Mouse (Mus musculus) urinary bladder, adult 18-20 months (tissue): ENCODE measurements around the gene Tmod4.

Experiments
- DNase-seq, 2 experiments: peaks; one replicate each; pipeline ENCODE4 v3.0.0; 2022; ENCODE audit warnings: low spot score in 2 of 2, mixed read lengths in 2 of 2

Tmod4 gene

GRCm38 (mm10) chr3:95173256-95173949 lies 49.1 kb downstream of the Tmod4 start:
- peak in 1 of 2 experiments; percentile 35 for DNase-seq

DNA sequence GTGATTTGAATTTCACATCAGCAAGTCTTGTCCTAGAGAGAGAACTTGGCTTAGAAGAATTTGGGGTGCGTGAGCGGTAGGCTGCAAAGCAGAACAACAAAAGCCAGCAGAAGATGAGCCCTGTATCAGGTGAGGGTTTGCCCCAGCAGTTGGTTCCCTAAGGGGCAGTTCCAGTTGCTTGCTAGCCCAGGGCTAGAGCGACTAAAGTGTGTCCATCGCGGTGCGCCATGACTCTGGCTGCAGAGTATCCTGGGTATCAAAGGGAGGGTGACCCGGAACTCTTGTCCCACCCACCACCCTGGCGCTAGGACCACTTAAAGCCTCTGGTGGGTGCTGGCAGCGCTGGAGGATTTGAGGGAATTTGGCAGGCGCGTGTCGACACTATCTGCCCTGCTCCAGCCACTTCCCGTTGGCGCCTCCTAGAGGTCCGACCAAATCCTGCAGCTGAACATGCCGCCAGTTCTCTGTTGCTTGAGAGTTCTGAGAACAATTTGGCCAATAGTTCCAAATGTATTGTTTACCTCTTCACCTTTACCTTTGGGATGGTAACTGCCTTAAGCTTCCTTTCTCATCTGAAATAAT lies 49.8 kb downstream of the Tmod4 start:
- DNase-seq: peak; percentile 72 to 87

DNA sequence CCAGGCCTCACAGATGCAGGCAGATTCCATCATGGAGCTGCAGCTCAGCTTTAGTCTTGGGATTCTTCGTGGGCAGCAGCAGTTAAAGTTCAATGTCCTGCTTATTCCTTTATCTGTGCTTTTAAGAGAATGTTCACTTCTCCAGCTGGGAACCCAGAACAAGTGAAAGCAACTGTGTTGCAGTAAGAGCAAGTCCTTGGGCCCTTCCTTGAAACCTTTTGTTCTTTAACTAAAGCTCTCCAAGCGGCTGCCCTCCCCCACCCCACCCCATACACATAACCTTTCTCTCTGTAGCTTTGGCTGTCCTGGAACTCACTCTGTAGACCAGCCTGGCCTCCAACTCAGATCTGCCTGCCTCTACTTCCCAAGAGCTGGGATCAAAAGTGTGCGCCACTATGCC lies 52.2 kb downstream of the Tmod4 start:
- no peak for DNase-seq

GRCm38 (mm10) chr3:95177583-95177982 lies 53.3 kb downstream of the Tmod4 start:
- DNase-seq: no peak
